Mouse (Mus musculus): ENCODE data around the gene Ttyh2. TPM values are rescaled to one million over a fixed set of nuclear protein-coding genes. Genes with fewer than 3 reads are reported as not detected.

The Ttyh2 gene
- polyA plus RNA-seq, 1 experiment, result 5.8 TPM

DNA sequence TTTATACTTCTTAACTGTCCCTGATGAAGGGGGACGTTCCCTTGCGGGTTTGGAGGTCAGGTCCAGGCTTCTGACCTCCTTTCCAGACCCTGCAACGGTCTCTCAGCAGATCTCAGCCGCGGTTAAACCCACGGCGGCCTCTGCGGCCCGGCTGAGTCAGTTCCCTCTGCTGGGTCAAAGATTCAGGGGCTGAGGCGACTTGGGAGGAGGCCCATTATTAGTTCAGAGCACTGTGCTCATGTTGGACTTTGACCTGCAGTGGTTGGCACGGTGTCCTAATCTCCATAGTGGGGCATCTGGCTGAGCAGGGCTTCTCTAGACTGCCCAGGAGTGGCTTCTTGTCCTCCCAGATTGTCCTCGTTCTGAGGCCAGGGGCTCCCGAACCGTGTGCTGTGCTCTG is 1.2 kb downstream of the Ttyh2 start:
- TF ChIP-seq FLI1 (IDR thresholded peaks at IDR 0.05; ENCODE audit: low read length) (no peak), GATA1 (IDR thresholded peaks at IDR 0.05; ENCODE audit: borderline replicate concordance, low read length) (no peak)
- H3K4me3 ChIP-seq (replicated peaks), result peak overlapping the region; percentile 96
- H3K36me3 ChIP-seq (replicated peaks; ENCODE audit: low read length), result peaks cover 31% of the 10 kb centered on the region
- no peaks in the 10 kb centered on the region for H3K9me3 ChIP-seq
- H3K4me1 ChIP-seq, result peaks cover 88% of the 10 kb centered on the region
- H3K27me3 ChIP-seq (replicated peaks), result peaks cover 37% of the 10 kb centered on the region

GRCm38 (mm10) chr11:114676896-114677530 is 1.8 kb downstream of the Ttyh2 start:
- Histone ChIP-seq H3K27me3 (replicated peaks) (peaks cover 37% of the 10 kb centered on the region), H3K36me3 (replicated peaks; ENCODE audit: low read length) (peaks cover 25% of the 10 kb centered on the region), H3K4me1 (peaks cover 83% of the 10 kb centered on the region), H3K4me3 (replicated peaks) (peak overlapping the region; percentile 96), H3K9me3 (no peaks in the 10 kb centered on the region)
- TF ChIP-seq GATA1 (IDR thresholded peaks at IDR 0.05; ENCODE audit: borderline replicate concordance, low read length) (no peak), FLI1 (IDR thresholded peaks at IDR 0.05; ENCODE audit: low read length) (no peak)

DNA sequence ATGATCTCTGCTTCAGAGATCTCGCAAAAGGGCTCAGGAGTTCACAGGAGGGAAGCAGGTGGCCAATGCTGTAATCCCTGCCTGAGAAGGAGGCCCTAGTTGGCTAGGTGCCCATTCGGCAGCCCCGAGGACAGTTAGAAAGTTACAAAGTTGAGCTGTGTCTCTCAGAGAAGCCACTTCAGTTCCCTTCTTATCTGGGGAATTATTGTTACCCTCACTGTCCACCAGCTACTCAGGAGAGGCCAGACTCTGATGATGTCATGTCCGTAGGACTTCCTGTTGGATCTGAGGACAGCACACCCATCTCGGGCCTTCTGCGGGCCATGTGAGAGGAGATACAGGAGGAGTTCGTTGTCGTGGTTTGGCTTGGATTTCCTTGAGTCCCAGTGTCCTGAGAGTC is 4.4 kb downstream of the Ttyh2 start:
- H3K36me3 ChIP-seq (replicated peaks; ENCODE audit: low read length), result no peaks in the 10 kb centered on the region
- TF ChIP-seq FLI1 (IDR thresholded peaks at IDR 0.05; ENCODE audit: low read length) (no peak), GATA1 (IDR thresholded peaks at IDR 0.05; ENCODE audit: borderline replicate concordance, low read length) (no peak)
- H3K27me3 ChIP-seq (replicated peaks), result peaks cover 44% of the 10 kb centered on the region
- peaks cover 77% of the 10 kb centered on the region for H3K4me1 ChIP-seq
- peaks cover 5% of the 10 kb centered on the region; the same call in 1 of the 2 replicates for H3K9me3 ChIP-seq
- H3K4me3 ChIP-seq (replicated peaks), result peak overlapping the region; percentile 42

DNA sequence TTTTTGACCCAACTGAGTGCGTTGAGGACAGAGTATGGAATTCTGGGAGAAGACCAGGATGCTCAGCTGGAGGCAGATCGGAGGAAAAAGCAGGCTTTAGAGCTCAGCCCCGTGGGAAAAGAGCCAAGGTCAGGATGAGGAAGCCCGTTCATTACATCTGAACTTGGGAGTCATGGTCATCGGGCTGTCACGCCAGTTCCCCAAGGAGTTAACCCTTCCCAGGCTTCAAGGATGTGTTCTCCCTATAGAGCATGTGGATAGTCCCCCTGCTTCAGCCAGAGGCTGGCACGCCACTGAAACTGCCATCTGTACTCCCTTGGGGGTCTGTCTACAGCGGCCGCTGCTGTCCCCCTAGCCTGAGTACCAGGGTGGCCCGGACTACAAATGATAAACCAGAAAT is 5.1 kb downstream of the Ttyh2 start:
- H3K9me3 ChIP-seq, result peaks cover 5% of the 10 kb centered on the region; the same call in 1 of the 2 replicates
- H3K4me1 ChIP-seq, result peaks cover 77% of the 10 kb centered on the region
- TF ChIP-seq GATA1 (IDR thresholded peaks at IDR 0.05; ENCODE audit: borderline replicate concordance, low read length) (no peak), FLI1 (IDR thresholded peaks at IDR 0.05; ENCODE audit: low read length) (no peak)
- no peak overlapping the region for H3K4me3 ChIP-seq (replicated peaks)
- H3K36me3 ChIP-seq (replicated peaks; ENCODE audit: low read length), result no peaks in the 10 kb centered on the region
- H3K27me3 ChIP-seq (replicated peaks), result peaks cover 49% of the 10 kb centered on the region

DNA sequence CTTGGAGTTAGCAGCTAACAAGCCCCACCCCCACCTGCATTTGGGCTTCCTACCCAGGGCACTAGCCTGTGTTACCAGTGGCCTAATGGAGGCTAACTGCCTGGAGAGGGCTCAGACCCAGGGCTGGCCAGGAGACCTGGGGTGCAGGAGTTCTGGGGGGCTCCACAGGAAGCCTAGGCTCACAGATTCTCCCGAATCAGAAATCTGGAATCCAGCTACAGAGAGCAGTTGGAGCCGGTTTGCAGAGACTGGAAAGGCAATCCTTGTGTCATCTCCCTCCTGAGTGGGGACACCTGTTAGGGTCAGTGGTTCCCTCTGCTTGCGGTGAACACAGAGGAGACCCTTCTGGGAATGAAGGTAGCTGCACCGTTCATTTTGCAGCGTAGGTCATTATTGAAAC is 5.8 kb downstream of the Ttyh2 start:
- peaks cover 5% of the 10 kb centered on the region; the same call in 1 of the 2 replicates for H3K9me3 ChIP-seq
- no peaks in the 10 kb centered on the region for H3K36me3 ChIP-seq (replicated peaks; ENCODE audit: low read length)
- H3K4me1 ChIP-seq, result peaks cover 75% of the 10 kb centered on the region
- H3K27me3 ChIP-seq (replicated peaks), result peaks cover 49% of the 10 kb centered on the region
- no peak overlapping the region for H3K4me3 ChIP-seq (replicated peaks)
- no peak for TF ChIP-seq GATA1 (IDR thresholded peaks at IDR 0.05; ENCODE audit: borderline replicate concordance, low read length)
- no peak for TF ChIP-seq FLI1 (IDR thresholded peaks at IDR 0.05; ENCODE audit: low read length)

DNA sequence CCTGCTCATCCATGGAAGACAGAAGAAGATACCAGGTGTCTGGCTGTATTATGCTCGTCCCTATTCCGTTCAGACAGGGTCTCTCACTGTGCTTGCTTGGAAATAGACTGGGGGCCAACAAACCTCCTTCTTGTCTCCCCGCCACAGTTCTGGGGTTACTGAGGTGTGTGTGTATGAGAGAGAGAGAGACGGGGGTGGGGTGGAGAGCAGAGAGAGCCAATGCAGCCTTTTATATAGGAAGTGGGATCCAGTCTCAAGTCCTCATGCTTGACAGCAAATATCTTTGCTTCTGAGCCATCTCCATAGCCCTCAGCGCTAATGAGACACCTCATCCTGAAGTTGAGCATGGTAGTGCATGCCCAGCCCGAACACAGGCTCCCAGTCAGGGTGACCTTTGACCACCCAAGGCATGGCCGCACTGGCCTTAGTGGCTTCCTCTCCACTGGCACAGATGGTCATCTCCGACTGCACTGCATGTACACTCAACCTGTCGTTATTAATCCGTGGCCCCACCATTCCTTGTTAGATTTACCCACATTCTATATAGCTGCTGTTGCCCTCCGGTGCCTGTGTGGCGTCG is 7.2 kb downstream of the Ttyh2 start:
- TF ChIP-seq GATA1 (IDR thresholded peaks at IDR 0.05; ENCODE audit: borderline replicate concordance, low read length) (no peak), FLI1 (IDR thresholded peaks at IDR 0.05; ENCODE audit: low read length) (no peak)
- peaks cover 44% of the 10 kb centered on the region for H3K27me3 ChIP-seq (replicated peaks)
- H3K9me3 ChIP-seq, result peaks cover 5% of the 10 kb centered on the region; the same call in 1 of the 2 replicates
- peak overlapping the region; percentile 20 for H3K4me3 ChIP-seq (replicated peaks)
- H3K36me3 ChIP-seq (replicated peaks; ENCODE audit: low read length), result no peaks in the 10 kb centered on the region
- peaks cover 68% of the 10 kb centered on the region for H3K4me1 ChIP-seq

DNA sequence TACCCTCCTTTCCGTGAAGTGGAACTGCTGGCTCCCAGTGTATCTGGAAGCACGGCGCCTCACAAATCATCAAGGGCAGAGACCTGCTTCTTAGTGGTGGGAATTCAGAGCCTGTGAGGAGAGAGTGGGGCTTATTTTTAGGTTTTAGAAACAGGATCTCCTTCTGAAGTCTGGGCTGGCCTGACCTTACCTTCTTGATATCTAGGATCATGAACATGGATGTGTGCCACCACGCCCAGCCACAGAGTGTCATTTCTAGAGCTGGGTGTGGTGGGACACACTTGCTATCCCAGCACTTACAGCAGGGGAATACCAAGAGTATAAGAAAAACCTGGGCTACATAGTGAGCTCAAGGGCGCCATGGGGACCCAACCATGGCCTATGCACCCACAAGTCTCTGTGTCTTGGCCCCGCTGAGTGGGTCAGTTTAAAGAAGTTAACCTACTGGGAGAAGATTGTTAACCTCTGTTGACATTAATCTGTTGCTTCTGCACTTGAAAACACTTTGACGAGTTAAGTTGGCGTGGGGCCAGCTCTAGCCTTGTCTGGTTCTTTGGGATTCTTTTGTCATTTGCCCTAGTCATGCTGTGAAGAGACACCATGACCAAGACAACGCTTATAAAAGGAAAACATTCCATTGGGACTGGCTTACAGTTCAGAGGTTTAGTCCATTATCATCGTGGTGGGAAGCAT is 7.9 kb downstream of the Ttyh2 start:
- H3K9me3 ChIP-seq, result peaks cover 5% of the 10 kb centered on the region; the same call in 1 of the 2 replicates
- TF ChIP-seq FLI1 (IDR thresholded peaks at IDR 0.05; ENCODE audit: low read length), result no peak
- no peak for TF ChIP-seq GATA1 (IDR thresholded peaks at IDR 0.05; ENCODE audit: borderline replicate concordance, low read length)
- H3K4me3 ChIP-seq (replicated peaks), result no peak overlapping the region
- H3K36me3 ChIP-seq (replicated peaks; ENCODE audit: low read length), result no peaks in the 10 kb centered on the region
- peaks cover 67% of the 10 kb centered on the region for H3K4me1 ChIP-seq
- H3K27me3 ChIP-seq (replicated peaks), result peaks cover 41% of the 10 kb centered on the region

- peaks cover 5% of the 10 kb centered on the region; the same call in 1 of the 2 replicates for H3K9me3 ChIP-seq
- peaks cover 61% of the 10 kb centered on the region for H3K4me1 ChIP-seq
- peaks cover 38% of the 10 kb centered on the region for H3K27me3 ChIP-seq (replicated peaks)
- TF ChIP-seq GATA1 (IDR thresholded peaks at IDR 0.05; ENCODE audit: borderline replicate concordance, low read length), result no peak
- no peak for TF ChIP-seq FLI1 (IDR thresholded peaks at IDR 0.05; ENCODE audit: low read length)
- no peaks in the 10 kb centered on the region for H3K36me3 ChIP-seq (replicated peaks; ENCODE audit: low read length)
- peak overlapping the region; percentile 47 for H3K4me3 ChIP-seq (replicated peaks)
Observed at GRCm38 (mm10) chr11:114683722-114684621, 8.7 kb downstream of the Ttyh2 start.

Measured in megakaryocyte, embryonic 14.5 days (primary cell).